Mouse (Mus musculus): ENCODE measurements around the gene Sdcbp2.

Gene Sdcbp2

GRCm38 (mm10) chr2:151571873-151572700, at the start of gene Sdcbp2:
TSS of gene Sdcbp2 (plus strand) at chr2:151572622.
- no peak for DNase-seq (ENCODE audit: low read depth, low spot score)

- DNase-seq (ENCODE audit: low read depth, low spot score), result no peak
These were observed 47.9 kb upstream of the Sdcbp2 start for GRCm38 (mm10) chr2:151524324-151525041.

DNA sequence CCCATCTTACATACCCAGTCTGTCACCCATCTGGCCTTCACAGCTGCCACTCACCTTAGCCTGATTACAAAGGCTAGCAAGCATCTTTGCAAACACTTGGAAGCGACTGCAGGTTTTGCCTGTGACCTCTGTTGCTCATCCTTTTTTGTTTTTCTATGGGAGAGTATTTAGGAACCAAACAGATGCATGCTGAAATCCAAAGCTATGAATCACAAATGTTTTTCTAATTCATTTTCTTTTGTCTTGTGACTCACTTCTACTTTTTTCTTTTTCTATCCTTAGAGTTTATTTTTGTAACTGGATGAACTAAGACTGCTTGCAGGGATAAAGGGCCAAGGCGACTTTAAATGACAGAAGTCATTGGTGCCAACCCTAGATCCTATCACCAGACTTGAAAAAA, 46.9 kb upstream of the Sdcbp2 start:
- no peak for DNase-seq (ENCODE audit: low read depth, low spot score)

DNA sequence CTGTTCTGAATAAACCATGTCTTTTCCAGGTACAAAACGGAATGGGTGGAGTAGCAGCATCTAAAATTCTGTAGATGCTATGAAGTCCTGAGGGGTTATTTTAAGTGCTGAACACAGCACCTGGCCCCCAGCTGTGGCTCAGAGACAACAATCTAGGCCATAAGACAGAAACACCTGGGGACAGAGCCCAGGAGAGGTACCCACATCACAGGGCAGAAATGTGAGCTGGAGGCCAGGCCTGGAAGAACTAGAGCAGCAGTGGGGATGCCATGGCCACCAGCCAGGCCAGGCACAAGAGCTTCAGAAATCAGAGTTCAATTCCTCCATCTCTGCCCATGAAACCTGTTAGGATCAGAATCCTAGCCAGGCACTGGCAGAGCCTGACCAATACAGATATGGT, 44.4 kb upstream of the Sdcbp2 start:
- no peak for DNase-seq (ENCODE audit: low read depth, low spot score)

DNA sequence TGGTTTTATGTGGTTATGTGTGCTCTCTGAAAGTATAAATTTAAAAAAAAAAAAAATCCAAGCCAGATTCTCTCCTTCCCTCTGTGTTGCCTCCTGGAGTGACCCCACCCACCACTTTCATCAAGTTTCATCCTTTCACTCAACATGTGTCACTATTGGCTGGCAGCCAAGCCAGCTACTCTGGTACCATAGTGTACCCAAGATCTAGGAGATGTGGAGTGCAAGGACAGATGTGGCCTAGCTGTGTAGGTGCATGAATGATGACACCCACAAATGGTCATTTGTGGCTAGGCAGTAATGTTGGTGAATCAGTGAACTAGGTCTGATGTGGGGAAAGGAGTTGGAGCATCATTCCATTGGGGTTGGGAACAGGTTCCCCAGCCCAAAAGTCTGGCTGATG, 43.3 kb upstream of the Sdcbp2 start:
- DNase-seq (ENCODE audit: low read depth, low spot score), result no peak

GRCm38 (mm10) chr2:151530378-151531230, 41.8 kb upstream of the Sdcbp2 start:
- no peak for DNase-seq (ENCODE audit: low read depth, low spot score)

GRCm38 (mm10) chr2:151533632-151534031, 38.8 kb upstream of the Sdcbp2 start:
- no peak for DNase-seq (ENCODE audit: low read depth, low spot score)

- no peak for DNase-seq (ENCODE audit: low read depth, low spot score)
These were observed 36.3 kb upstream of the Sdcbp2 start for GRCm38 (mm10) chr2:151535961-151536617.

- no peak for DNase-seq (ENCODE audit: low read depth, low spot score)
These were observed 35.8 kb upstream of the Sdcbp2 start for GRCm38 (mm10) chr2:151536618-151536974.

DNA sequence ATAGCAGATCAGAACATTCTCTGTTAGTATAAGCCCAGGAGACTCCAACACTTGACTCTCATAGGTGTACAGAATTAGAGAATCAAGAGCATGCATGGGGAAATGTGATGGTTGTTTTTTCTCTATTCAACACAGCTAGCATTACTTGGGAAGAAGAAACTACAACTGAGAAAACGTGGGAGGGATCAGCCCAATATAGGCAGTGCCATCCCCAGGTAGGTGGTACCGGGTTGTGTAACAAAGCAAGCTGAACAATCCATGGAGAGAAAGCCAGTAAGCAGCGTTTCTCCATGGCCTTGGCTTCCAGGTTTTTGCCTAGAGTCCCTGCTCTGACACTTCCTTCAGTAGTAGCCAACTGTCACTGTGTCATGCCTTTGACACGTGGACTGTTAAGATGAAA, 33.8 kb upstream of the Sdcbp2 start:
- DNase-seq (ENCODE audit: low read depth, low spot score), result no peak

- DNase-seq (ENCODE audit: low read depth, low spot score), result peak; percentile 94
These were observed 29.9 kb upstream of the Sdcbp2 start, which contains the start of gene Fkbp1a for GRCm38 (mm10) chr2:151542323-151543062. TSS of gene Fkbp1a (plus strand) at chr2:151542483.

GRCm38 (mm10) chr2:151543063-151543895, 29.1 kb upstream of the Sdcbp2 start:
- DNase-seq (ENCODE audit: low read depth, low spot score), result peak; percentile 44

GRCm38 (mm10) chr2:151544673-151545072, 27.7 kb upstream of the Sdcbp2 start:
- no peak for DNase-seq (ENCODE audit: low read depth, low spot score)

DNA sequence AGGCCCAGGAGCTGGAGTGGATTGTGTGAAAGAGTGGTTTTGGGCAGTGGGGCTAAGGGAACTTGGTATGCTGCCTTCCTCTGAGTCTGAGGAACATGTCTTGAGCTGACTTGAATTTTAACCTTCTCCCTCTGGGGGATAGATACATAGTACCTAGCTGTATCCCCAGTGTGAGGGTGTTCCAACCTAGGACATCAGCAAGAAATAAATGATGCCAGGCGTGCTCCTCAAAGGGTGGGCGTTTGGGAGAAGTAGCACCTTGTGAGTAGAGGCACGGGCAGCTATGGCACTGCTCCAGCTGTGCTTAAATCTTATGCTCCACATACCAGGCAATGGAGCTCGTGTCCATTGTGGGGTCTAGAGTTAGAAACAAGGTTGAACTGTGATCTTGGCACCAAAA, 25.9 kb upstream of the Sdcbp2 start:
- no peak for DNase-seq (ENCODE audit: low read depth, low spot score)

DNA sequence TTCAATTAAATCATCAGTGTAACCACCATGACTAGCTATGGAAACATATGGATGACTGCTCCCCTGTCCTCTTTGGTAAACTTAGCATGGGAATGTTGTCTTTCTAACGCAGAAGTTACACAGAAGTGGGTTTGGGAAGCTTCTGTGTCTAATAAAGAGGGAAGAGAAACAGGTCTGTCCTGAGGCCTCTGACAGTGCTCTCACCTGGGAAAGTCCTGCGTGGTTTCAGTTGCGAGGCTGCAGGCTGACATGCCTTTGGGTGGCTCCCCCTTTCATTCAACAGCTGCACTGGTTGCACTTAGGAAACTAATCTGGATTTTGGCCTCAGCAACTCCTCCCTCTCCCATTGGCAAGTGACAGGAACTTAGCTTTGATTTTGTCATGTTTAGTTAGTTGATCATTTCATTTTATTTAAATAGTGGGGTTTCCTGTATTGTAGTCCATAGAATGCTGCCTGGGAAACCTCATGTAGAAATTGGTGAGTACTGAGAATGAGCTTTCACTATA, 22.8 kb upstream of the Sdcbp2 start:
- DNase-seq (ENCODE audit: low read depth, low spot score), result no peak

- DNase-seq (ENCODE audit: low read depth, low spot score), result no peak
These were observed 9.2 kb upstream of the Sdcbp2 start for GRCm38 (mm10) chr2:151562930-151563921.

DNA sequence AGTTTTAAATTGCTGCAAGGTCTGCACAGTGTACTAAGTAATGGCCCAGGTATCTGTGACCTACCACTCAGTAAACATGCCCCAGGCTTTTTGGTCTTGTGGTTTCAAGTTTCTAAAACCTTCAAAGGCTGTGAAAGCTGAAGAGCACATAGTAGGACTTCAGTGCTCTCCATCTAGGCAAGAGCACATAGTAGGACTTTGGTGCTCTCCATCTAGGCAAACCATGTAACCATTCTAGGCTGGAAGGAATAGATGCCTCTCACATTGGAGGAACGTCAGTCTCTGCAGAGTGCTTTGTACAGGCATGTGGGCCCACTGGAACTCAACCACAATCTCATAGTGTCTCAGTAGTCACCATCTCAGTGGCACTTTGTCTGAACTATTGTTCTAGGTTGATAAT, 8.4 kb upstream of the Sdcbp2 start:
- no peak for DNase-seq (ENCODE audit: low read depth, low spot score)

GRCm38 (mm10) chr2:151564986-151565385, 7.4 kb upstream of the Sdcbp2 start:
- no peak for DNase-seq (ENCODE audit: low read depth, low spot score)

All from forelimb bud, embryonic 11.5 days (tissue).